Mouse (Mus musculus) neural tube, postnatal 0 days (tissue): ENCODE results near the gene E2f8. TPM values are rescaled to one million over a fixed set of nuclear protein-coding genes. Genes with fewer than 3 reads are reported as not detected.

ENCODE experiments used
- polyA plus RNA-seq: library from polyadenylated mRNA; unstranded; fragments of >200 nt; fragmentation: Nextera tagmentation; extraction: Ambion mirVana; gene quantifications from 2 replicates; pipeline ENCODE4 v1.2.1, GENCODE M21; 2015

Gene E2f8
- 1.0 and 1.2 TPM in 2 replicates for polyA plus RNA-seq

DNA sequence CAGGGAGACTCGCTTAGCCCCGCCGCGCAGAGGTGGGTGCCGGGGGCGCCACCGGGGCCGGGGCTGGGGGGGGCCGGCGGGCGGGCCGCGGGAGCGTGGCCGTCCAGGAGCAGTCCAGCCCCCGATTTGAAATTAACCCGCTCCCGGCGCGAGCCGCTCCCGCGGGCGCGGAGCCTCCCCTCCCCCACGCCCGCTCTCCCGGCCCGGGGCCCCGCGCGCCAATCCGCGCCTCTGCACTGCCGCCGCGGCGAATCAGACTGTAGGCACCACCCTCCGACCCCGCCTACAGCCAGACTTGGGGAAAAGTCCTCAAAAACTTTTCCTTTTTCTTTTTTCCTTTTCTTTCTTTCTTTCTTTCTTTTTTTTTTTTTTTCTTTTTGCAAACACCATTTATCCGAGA lies at the start of gene E2f8:
E2f8 (minus strand) TSS at position 111 of the 400 bp plus-strand sequence.

GRCm38 (mm10) chr7:48908521-48909341 lies 27.3 kb upstream of the E2f8 start, which contains the start of gene Nav2:
Gene Nav2 (plus strand): TSS chr7:48908716.

DNA sequence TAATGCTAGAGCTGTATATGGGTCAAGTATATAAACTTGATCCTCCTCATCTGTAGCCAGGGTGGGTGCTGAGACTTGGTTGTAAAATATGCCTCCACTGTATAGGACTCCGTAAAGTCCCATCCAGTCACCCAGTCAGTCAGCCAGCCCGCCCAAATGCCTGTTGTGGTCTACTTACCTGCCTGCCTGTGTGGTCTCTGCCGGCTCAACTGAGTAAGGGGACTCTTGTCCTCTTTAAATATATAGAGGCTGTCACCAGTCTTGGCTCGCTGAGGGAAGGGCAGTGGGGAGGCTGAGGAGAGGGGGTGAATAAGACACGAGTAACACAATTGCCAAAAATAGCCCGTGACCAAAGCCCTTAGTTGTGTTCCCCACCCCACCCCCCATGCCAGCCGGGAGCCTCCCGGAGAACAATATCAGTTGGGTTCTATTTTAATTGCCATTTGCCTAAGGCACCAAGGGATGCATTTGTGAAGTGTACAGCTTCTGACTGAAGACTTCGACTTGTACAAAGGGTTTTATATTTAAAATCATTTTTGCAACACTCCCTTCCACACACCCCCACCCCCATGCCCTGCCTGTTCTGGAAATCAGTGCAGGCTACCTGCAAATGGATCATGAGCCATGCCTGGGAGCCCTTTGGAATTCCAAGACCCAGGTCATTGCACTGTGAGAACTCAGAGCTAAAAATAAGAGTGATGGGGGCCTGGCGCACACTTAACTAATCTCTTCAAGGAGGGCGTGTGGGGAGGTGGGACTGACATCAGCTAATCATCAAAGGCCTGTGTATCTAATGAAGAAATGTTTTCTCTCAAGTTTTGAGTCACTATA lies 33.4 kb downstream of the E2f8 start, which contains the start of gene Csrp3:
Csrp3 (minus strand) TSS at position 214 of the 831 bp plus-strand sequence.

Other genes starting within 250 kb of the E2f8 start
- not detected in 2 replicates for gene Mrgprb3, start 237.8 kb downstream of the E2f8 start, polyA plus RNA-seq
- 27.0 and 32.5 TPM in 2 replicates for gene Zdhhc13, start 92.6 kb downstream of the E2f8 start, polyA plus RNA-seq
- 1.0 and 1.2 TPM in 2 replicates for gene Csrp3, start 33.6 kb downstream of the E2f8 start, polyA plus RNA-seq
- gene Nav2, start 27.1 kb upstream of the E2f8 start, polyA plus RNA-seq = 21.9 and 27.8 TPM in 2 replicates